Mouse (Mus musculus) right cerebral cortex, postnatal 10 days (tissue): Measurements from ENCODE around the gene Pigh.

Experiments used
- DNase-seq, 2 experiments: peaks; one replicate each; pipeline ENCODE4 v3.0.0; 2021; ENCODE audit warnings: low spot score in 2 of 2

Pigh gene

GRCm38 (mm10) chr12:79089182-79089812 is at the start of gene Pigh:
Gene Pigh, minus strand, starts transcription at chr12:79089651.
- peak; percentile 93 to 94 for DNase-seq

DNA sequence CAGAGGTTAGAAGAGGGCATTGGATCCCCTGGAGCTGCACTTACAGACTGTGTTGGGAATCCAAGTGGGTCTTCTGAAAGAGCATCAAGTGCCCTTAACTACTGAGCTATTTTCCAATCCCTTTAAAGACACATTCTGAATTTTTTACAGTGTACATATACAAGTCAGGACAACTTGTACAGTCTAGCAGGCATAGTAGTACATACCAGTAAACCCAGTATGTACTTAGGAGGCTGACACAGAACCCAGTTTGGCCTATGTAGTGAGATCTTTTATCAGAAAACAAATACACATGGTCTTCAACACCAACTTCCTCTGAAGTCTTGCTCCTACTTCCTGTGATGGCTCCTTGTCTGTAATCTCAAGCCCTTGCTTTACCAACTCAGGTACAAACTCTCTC is 49.5 kb upstream of the Pigh start:
- no peak for DNase-seq

DNA sequence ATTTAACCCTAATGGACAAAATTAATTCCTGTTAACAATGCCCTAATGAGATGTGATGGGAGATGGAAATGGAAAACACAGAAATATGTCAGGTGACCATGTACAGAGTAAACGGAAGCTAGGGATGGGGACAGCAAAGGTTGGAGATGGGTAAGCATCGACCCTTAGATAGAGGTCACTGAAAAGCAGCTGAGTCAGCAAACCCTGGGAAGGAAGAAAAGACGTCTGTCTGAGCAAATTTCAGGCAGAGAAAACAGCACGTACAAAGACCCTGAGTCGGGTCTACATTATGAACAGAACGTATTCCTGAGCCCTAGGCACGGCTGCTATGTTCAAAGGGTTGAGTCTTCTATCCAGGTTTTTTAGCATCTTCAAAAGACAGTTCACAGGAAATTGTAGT is 47.5 kb upstream of the Pigh start:
- no peak for DNase-seq

DNA sequence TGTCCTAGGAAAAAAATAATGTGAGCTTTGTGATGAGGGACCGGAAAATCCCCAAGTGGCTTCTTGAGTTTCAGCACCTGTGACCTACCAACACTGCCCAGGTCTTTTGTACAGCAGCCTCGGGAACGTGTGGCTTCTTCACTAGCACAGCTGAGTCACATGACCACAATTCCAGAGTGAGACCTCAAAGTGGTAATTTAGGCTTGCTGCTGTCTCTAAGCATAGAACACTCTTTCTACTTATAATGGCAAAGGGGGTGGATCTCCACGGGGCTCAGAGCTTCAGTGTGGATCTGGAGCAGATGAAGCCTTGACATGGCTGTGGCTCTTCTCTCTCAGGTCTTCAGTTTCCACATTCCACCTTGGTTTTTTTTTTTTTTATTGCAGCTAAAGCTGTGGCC is 45.7 kb upstream of the Pigh start:
- peak; percentile 23 to 33 for DNase-seq

DNA sequence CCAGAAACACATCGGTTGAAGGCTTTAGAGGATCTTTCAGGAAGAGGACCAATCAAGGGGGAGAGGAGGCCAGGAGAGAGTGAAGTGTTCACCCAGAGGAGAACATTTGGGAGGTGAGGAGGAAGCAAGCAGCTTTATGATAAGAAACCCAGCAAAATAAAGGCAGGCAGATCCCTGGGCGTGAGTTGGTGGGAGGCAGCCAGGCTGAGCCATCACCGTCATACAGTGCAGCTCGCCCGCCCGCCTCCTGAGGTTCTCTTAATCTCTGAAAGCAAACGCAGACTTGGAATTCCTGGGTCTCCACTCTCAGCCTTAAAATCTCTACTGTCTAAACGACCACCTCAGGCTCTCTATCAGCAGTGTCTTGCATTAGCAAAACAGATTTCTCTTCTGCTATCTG is 45.2 kb upstream of the Pigh start:
- DNase-seq: peak in 1 of 2 experiments; percentile 24

DNA sequence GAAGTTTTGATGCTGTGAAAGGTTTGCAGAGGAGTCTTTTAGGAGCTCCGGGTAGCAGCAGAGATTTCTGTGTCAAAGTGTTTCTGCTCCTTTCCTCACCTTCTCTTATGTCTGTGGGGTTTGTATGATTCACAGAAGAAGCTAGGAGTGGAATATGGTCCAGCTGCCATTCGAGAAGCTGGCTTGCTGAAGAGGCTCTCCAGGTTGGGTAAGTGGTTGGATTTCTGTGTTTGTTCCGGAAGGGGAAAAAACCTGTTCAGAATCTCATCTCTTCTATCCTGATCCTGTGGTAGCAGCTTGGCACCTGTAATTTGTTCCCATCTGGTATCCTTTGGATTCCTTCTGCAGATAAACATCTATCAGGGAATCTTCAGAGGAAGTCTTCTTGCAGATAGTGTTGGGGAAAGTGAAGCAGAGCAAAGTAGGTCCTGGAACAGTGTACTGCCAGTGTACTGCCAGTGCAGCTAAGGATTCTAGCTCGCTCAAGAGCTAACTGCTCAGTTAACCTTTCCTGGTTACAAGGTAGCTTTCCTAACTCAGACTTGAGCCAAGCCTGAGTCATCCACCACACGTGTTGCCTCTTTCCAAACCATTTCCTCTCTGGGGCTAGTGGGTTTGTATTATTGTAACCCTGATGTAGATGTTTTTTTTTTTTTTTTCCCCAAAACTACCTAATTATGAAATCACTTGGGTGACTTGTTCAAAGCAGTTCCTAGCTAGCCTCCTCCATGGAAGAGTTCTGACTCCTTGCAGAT is 42.4 kb upstream of the Pigh start:
- DNase-seq: no peak

DNA sequence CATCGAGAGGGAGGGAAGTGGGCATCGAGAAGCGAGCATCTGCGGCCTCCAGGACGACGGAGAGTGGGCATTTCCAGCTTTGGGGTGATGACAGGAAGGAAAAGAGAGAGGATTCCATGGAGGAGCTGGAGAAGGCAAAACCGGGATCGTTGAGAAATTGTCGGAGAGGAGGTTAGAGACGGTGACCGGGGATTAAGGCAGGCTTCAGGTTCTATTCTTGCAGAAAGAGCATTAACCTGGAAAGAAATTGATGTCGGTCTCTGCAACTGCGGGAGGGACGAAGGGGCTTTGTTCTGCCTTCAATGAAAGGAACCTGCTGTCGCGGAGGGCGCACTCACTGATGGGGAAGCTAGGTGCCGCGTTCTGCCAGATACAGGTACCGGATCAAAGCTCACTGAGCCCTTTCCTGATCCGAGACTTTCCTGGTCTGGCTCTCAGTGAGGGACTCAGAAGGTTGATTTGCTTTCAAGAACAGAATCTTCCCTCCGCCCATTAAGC is 41.8 kb upstream of the Pigh start:
- no peak for DNase-seq

DNA sequence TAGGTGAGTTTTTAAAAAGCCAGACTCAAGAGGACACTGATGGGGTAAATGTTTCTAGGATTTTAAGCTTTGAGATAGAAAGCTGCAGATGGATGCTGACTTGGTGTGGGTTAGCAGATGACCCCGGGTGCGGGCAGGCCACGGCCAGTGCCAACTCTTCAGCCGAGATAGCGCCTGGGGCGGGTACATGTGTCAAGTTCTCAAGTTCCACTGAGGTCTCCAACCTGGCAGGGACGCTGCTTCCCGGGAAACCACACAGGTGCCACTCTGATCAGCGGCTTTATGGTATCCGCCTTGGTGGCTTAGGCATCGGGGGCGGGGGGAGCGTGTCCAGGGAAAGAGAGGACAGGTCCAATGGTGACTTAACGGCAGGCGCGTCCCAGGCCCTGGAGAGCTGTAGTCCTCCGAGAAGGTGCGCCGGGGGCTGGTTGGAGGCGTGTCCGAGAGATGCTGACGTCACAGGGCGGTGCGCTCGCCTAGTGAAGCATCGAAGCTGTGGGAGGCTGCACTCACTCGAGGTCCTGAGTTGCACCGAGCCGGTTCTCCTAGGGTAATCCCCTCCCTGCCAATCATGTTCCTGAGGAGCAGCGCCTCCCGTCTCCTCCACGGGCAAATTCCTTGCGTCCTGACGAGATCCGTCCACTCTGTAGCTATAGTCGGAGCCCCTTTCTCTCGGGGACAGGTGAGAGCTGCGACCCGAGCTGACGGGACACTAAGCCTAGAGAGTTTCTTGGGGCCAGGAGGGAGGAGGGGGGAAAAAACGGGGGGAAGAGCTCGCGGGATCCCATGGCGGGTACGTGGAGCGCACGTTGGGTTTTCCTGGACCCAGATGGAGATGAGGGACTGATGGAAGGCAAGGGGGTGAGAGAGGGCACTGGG is 41.1 kb upstream of the Pigh start, which contains the start of gene Arg2:
Gene Arg2, plus strand, starts transcription at position 479 of the 879 bp plus-strand sequence.
- peak; percentile 84 to 86 for DNase-seq

DNA sequence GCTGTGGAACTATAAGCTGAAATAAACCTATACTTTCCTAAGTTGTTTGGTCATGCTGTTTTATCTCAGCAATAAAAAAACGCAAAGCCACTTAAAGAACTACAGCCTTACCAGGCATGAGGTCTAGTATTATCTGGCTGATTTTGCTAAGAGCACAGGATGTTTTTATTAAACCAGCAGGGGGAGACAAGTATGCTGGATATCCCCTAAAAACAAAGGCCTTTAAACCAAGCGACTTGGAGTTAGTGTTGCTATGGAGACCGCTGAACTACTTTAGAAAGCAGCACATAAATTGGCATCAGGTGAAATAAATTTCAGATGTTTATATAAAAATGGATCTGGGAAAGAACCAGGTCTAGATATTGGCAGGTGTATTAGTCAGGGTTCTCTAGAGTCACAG is 33.4 kb upstream of the Pigh start:
- DNase-seq: no peak

- no peak for DNase-seq
Observed at GRCm38 (mm10) chr12:79118991-79119390, 29.5 kb upstream of the Pigh start.

- DNase-seq: no peak
Observed at GRCm38 (mm10) chr12:79105312-79105711, 15.9 kb upstream of the Pigh start.

DNA sequence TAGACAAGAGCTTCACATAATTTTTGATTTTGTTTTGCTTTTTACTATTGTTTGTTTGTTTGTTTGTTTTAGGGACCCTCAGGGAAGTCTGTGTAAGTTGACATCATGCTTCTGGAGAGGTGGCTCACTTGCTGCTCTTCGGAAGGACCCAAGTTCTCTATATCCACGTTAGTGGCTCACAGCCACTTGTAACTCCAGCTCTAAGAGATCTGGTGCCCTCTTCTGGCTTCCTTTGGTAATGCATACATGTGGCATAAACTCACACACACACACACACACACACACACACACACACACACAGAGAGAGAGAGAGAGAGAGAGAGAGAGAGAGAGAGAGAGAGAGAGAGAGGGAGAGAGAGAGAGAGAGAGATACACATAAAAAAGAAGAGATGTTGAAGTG is 15.1 kb upstream of the Pigh start:
- no peak for DNase-seq

- DNase-seq: no peak
Observed at GRCm38 (mm10) chr12:79103773-79104172, 14.3 kb upstream of the Pigh start.

DNA sequence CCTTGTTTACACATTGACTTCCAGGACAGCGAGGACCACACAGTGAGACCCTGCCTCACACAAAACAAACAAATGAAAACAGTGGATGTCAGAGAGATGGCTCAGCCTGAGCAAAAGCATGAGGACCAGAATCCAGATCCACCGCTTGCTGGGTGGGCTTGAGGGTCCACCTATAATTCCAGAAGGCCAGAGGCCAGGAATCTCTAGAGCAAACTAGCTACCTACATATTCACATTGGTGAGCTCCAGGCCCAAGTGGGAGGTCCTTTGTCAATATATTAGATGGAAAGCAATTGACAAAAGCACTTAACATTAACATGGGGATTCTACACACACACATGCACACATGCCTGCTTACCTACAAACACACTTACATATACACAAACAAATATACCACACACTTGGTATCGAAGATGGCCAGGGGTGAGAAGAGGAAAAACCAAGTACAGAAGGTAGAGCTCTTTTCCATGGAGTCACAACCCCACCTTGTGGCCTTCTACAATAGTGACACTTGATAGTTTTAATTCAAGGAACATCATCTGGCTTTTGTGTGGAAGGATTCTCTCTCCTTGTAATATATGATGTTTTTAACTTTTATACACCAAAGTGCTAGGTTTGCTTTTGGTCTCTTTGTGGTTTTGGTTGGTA is 7.8 kb upstream of the Pigh start:
- DNase-seq: peak in 1 of 2 experiments; percentile 58

DNA sequence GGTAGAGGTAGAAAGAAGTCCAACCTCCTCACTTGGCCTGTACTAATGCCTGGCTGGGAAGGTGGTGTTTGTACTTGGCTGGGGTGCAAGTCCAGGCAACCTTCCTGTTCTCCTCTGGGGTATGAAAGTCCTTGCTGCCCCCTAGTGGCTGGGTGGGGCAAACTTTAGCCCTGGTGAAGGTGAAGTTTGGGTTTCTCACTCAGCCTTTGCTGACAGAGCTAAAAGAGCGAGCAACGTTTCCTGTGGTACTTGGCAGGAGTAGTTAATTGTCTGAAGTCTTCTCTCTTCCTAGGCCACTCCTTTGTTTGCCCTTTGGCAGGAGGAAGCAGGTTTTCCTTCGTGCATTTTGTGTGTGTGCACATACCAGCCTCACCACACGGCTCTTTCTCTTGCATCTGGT is 3.1 kb upstream of the Pigh start:
- peak in 1 of 2 experiments; percentile 52 for DNase-seq

GRCm38 (mm10) chr12:79073362-79073761 is 16.1 kb downstream of the Pigh start:
- DNase-seq: no peak

DNA sequence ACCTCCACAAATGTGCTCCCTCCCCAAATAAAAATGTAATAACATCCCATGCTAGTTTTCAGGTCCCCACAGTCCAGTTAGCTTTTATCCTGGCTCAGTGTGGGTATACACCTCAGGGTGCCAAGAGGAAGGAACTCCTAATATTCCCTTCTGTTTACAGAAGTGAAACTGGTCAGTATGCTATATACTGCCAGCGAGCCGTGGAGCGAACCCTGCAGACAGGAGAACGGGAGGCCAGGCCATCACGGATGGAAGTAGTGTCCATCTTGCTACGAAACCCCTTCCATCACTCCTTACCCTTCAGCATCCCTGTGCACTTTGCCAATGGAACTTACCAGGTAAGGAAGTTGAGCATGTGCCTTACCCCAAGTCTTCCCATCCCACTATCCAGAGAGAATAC is 16.9 kb downstream of the Pigh start:
- DNase-seq: no peak

DNA sequence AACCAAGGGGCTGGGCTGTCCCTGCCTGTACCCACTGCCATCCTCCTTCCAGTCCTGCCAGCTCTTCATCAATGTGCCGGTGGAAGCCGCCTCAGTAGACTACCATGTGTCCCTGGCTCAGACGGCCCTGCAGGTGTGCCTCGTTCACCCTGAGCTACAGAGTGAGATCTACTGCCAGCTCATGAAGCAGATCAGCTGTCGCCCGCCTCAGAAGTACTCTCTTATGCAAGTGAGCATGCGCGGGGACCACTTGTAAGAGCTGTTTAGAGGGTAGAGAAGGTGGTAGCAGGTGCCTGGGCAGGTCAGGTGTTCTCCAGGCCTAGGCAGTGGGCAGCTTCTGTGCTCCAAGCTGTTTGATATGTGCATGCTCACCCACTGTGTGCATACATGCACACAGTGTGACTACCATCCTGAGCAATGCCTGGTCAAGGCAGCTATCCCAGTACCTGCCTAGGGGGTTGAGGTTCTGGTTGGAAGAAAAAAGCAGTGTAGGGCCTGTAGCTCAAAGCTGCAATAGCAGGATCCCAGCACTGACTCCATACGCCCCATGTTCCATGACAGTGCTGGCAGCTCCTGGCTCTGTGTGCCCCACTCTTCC is 18.6 kb downstream of the Pigh start:
- no peak for DNase-seq

DNA sequence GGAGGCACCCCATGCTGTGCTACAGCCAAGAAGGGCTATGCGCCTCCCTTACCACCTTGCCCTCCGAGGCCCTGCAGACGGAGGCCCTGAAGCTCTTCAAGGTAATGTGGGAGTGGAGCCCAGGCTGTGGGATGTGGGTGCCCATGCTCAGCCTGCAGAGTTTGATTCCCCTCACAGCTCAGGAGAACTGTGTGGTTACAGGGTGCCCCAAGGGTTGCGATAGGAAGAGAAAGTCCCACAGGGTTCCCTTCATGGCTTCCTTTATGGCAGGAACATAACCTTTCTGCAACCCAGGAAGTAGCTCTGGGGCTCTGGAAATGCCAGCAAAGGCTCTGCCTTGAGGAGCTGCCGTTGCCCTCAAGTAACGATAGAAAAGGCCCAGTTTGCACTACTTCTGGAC is 19.5 kb downstream of the Pigh start:
- no peak for DNase-seq

- DNase-seq: no peak
Observed at GRCm38 (mm10) chr12:79069187-79069608, 20.3 kb downstream of the Pigh start.

- DNase-seq: no peak
Observed at GRCm38 (mm10) chr12:79068306-79068705, 21.1 kb downstream of the Pigh start.
